Mouse (Mus musculus) intestine, postnatal 0 days (tissue): ENCODE measurements around the gene Mylk2. TPM values are rescaled to one million over a fixed set of nuclear protein-coding genes. Genes with fewer than 3 reads are reported as not detected.
A peak's percentile ranks its signal among the peaks of the same experiment; 100 is the strongest.

Experiments
- ATAC-seq: fragments of 200-750 bp; cut with Nextera tagmentation; 2 replicates; pipeline ENCODE4 v1.8.0; 2017; ENCODE audit warnings: mild to moderate bottlenecking, moderate TSS enrichment, moderate library complexity
- H3K27ac ChIP-seq: fragments of 300-500 bp; sonication (generic); 2 replicates; pipeline ENCODE4 v1.5.1; 2014; ENCODE audit warnings: mild to moderate bottlenecking, low read depth, low read length, moderate library complexity
- H3K27me3 ChIP-seq: fragments of 300-500 bp; sonication (generic); replicated peaks from 2 replicates; pipeline ENCODE4 v1.6.1; 2014; ENCODE audit warnings: low read length, mixed read lengths; ENCODE audit not compliant: control insufficient read depth, insufficient read depth
- H3K36me3 ChIP-seq: fragments of 300-500 bp; sonication (generic); 2 replicates; pipeline ENCODE4 v1.6.1; 2014; ENCODE audit warnings: mild to moderate bottlenecking, moderate library complexity; ENCODE audit not compliant: control insufficient read depth, insufficient read depth
- H3K4me1 ChIP-seq: fragments of 300-500 bp; sonication (generic); replicated peaks from 2 replicates; pipeline ENCODE4 v1.6.1; 2014; ENCODE audit warnings: antibody characterized with exemption, low read length, mixed read lengths; ENCODE audit not compliant: control insufficient read depth, insufficient read depth
- H3K4me2 ChIP-seq: fragments of 300-500 bp; sonication (generic); replicated peaks from 2 replicates; pipeline ENCODE4 v1.6.1; 2014; ENCODE audit warnings: low read depth, mild to moderate bottlenecking, moderate library complexity
- H3K4me3 ChIP-seq: fragments of 300-500 bp; sonication (generic); 2 replicates; pipeline ENCODE4 v1.5.1; 2014; ENCODE audit warnings: low read depth, low read length
- H3K9ac ChIP-seq: fragments of 300-500 bp; sonication (generic); 2 replicates; pipeline ENCODE4 v1.6.1; 2014; ENCODE audit warnings: mild to moderate bottlenecking, low read depth, low read length
- H3K9me3 ChIP-seq: fragments of 300-500 bp; sonication (generic); 2 replicates; pipeline ENCODE4 v1.6.1; 2016; ENCODE audit warnings: mixed run types; ENCODE audit not compliant: control insufficient read depth
- CTCF ChIP-seq: sonication (generic); IDR thresholded peaks from 2 replicates; pipeline ENCODE4 v1.5.1; 2016; ENCODE audit warnings: low read depth, mild to moderate bottlenecking, control low read depth, antibody characterized with exemption, moderate library complexity
- WGBS: fragments of 180-500 bp; shearing (Covaris S2); extraction: QIAGEN DNeasy Blood & Tissue Kit; methylation state at CpG from one replicate; pipeline ENCODE4 v1.1.7; 2014; 5-methylcytosine and 5-hydroxymethylcytosine counted together
- polyA plus RNA-seq: library from polyadenylated mRNA; unstranded; fragments of >200 nt; fragmentation: Nextera tagmentation; extraction: Ambion mirVana; gene quantifications from 2 replicates; pipeline ENCODE4 v1.2.1, GENCODE M21; 2015

Gene Mylk2
- polyA plus RNA-seq, 1 experiment from 2014 or later, result not detected

DNA sequence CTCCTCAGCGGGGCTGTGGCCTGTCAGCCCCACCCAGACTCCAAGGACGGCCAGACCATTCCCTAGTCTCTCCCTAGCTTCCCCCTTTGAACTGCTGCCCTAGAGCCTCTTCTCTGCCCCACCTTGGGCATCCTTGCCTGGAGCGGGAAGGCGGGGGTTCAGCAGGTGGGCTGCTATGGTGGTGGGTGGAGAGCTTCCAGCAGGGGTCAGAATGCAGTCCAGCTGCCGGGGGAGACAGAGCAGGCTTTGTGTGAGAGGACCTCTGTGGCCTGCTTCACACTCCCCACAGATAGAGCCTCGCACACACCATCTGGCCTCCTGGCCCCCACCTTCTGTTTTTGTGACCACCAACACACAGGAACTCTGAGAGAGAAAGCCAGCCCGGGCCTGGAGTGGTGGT lies 11.2 kb downstream of the Mylk2 start:
- H3K27me3 ChIP-seq, result no peaks in the 10 kb centered on the region
- no peaks in the 10 kb centered on the region for H3K4me1 ChIP-seq
- no peak for ATAC-seq
- no peak overlapping the region for H3K4me2 ChIP-seq
- no peaks in the 10 kb centered on the region for H3K9me3 ChIP-seq
- no peak overlapping the region for H3K9ac ChIP-seq
- H3K36me3 ChIP-seq, result no peaks in the 10 kb centered on the region
- 35% methylated on average over 7 of the region's 7 CpGs for WGBS
- TF ChIP-seq CTCF, result no peak
- H3K4me3 ChIP-seq, result no peak overlapping the region
- no peak overlapping the region for H3K27ac ChIP-seq

DNA sequence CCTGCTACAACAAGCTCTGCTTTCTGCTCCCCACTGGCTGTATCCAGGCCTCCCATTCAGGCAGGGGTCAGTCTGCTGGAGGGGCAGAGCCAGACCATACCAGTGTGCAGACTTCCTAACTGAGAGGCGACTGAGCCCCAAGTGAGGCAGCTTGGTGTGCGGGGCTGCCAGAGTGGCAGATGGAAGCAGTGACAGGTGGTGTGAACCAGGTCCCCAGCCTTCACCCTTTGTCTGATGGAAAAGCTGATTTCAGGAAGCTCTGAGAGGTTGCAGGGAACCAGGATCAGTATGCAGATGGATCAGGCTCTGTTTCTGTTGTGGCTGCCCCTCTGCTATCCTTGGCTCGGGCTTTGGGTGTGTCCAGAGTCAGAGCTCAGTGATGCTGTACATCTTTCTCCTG lies 12.5 kb downstream of the Mylk2 start:
- no peak for TF ChIP-seq CTCF
- H3K4me2 ChIP-seq, result no peak overlapping the region
- WGBS, result 82% methylated on average over 3 of the region's 3 CpGs
- H3K27ac ChIP-seq, result no peak overlapping the region
- H3K9me3 ChIP-seq, result no peaks in the 10 kb centered on the region
- no peak overlapping the region for H3K9ac ChIP-seq
- H3K4me3 ChIP-seq, result no peak overlapping the region
- no peak for ATAC-seq
- H3K36me3 ChIP-seq, result no peaks in the 10 kb centered on the region
- H3K4me1 ChIP-seq, result no peaks in the 10 kb centered on the region
- no peaks in the 10 kb centered on the region for H3K27me3 ChIP-seq

DNA sequence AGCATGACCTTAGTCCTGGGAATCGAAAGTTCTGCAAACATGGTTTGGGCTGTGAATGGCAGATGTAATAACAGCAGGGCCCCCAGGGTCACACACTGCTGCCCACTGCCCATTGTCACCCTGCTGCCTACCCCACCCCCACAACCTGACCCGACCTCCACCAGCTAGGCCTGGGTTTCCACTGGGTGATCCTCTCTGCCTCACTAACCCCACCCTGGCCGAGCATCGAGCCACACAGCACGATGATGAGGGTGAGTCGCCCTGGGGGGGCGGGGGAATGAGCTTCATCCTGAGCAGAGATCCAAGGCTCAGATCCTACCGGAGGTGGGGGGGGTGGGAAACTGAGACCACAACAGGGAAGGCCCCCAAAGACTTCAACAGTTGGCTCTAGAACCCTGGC lies 13.0 kb downstream of the Mylk2 start:
- H3K4me3 ChIP-seq, result no peak overlapping the region
- no peaks in the 10 kb centered on the region for H3K9me3 ChIP-seq
- H3K4me2 ChIP-seq, result no peak overlapping the region
- WGBS, result 64% methylated on average over 8 of the region's 8 CpGs
- H3K4me1 ChIP-seq, result no peaks in the 10 kb centered on the region
- H3K27ac ChIP-seq, result no peak overlapping the region
- no peaks in the 10 kb centered on the region for H3K36me3 ChIP-seq
- H3K27me3 ChIP-seq, result no peaks in the 10 kb centered on the region
- no peak for TF ChIP-seq CTCF
- no peak for ATAC-seq
- H3K9ac ChIP-seq, result no peak overlapping the region

DNA sequence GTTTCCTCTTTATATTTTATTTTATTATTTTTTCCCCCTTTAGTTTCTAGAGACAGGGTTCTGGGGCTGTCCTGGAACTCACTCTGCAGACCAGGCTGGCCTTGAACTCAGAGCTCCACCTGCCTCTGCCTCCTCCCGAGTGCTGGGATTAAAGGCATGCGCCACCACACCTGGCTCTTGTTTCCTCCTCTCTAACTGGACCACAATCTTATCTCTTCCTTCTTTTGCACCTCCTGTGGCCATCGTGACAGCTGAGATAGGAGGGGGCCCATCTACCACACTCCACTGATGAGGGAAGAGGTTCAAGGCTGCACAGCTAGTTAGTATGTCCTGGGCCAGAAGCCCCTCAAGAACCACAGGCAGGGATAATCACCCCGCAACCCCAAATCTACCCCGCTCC lies 13.4 kb downstream of the Mylk2 start:
- 64% methylated on average over 5 of the region's 5 CpGs for WGBS
- Histone ChIP-seq H3K4me3 (no peak overlapping the region), H3K36me3 (no peaks in the 10 kb centered on the region), H3K9me3 (no peaks in the 10 kb centered on the region), H3K27me3 (no peaks in the 10 kb centered on the region), H3K27ac (no peak overlapping the region), H3K9ac (no peak overlapping the region), H3K4me2 (no peak overlapping the region), H3K4me1 (no peaks in the 10 kb centered on the region)
- TF ChIP-seq CTCF, result no peak
- ATAC-seq, result no peak

DNA sequence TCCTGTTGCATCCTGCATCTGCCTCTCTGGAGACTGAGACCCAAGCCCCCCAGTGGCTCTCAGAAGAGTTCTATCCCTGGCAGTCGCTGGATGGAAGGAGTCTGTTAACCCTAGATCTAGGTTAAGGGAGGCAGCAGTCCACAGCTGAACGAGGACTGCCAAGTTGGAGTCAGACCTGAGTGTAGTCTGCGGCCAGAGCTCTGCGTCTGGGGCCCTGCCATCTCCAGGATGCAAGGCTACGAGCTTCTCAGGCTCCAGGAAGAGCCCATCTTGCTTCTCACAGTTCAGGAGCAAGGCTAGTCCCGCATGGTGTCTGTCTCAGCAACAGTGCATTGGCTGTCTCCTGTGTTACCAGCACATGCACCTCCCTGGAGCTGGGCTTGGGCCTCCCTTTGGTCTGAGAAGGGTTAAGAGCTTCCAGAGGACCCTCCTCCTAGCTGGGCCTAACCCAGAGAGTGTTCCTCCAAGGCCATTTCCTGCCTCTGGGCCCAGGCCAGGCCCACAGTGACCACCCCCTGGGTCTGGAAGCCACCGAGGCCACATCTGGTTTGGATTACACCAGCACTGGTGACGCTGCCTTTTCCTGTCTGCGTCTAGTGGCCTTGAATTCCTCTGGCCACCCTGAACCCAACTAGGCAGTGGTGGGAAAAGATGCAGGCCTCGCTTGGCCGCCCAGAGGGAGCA lies 14.2 kb downstream of the Mylk2 start:
- Histone ChIP-seq H3K4me1 (no peaks in the 10 kb centered on the region), H3K9ac (0 out of 2 replicates have a peak overlapping the region, but pooled peaks have one; percentile 8), H3K27me3 (no peaks in the 10 kb centered on the region), H3K36me3 (no peaks in the 10 kb centered on the region), H3K4me2 (no peak overlapping the region), H3K27ac (no peak overlapping the region), H3K9me3 (no peaks in the 10 kb centered on the region), H3K4me3 (no peak overlapping the region)
- 60% methylated on average over 11 of the region's 11 CpGs for WGBS
- ATAC-seq, result no peak
- TF ChIP-seq CTCF, result no peak

DNA sequence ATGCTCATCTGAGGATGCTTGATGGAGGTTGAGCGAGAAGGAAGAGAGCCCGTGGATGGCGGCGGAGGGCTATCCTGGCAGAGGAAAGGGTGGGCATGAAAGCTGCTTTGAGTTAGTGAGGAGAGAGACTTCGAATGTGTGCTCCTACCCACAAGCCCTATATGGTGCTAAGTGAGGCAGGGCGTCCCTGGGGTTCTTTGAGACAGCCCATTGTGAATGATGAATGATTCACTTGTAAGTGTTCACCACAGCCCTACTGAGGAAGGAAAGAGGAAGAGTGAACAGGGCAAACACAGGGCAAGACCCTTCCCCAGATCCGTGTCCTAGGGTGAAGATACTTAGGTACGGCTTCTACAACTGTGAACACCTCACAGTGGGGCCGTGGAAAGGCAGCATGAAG lies 15.7 kb downstream of the Mylk2 start:
- no peaks in the 10 kb centered on the region for H3K36me3 ChIP-seq
- 77% methylated on average over 9 of the region's 9 CpGs for WGBS
- no peak overlapping the region for H3K4me3 ChIP-seq
- no peaks in the 10 kb centered on the region for H3K4me1 ChIP-seq
- H3K27me3 ChIP-seq, result no peaks in the 10 kb centered on the region
- TF ChIP-seq CTCF, result no peak
- H3K9me3 ChIP-seq, result no peaks in the 10 kb centered on the region
- H3K9ac ChIP-seq, result no peak overlapping the region
- no peak for ATAC-seq
- H3K27ac ChIP-seq, result no peak overlapping the region
- no peak overlapping the region for H3K4me2 ChIP-seq

DNA sequence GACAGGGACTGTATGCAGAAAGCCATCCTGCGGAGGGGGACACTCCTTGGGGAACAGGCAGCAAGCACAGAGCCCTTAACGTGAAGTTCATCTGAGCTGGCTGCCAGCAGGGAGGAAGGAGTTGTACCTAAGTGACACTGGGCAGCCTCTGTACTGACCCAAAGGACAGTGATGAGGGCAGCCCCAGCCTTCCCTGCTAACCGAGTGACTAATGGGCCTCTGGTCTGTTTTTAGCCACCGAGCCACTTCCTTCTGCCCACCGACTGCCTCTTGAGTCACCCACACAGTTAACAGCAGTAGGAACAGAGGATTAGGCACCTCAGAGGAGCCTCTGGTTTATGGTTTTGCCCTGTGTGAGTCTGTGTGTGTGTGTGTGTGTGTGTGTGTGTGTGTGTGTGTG lies 16.2 kb downstream of the Mylk2 start:
- H3K36me3 ChIP-seq, result no peaks in the 10 kb centered on the region
- no peak overlapping the region for H3K4me3 ChIP-seq
- no peak overlapping the region for H3K27ac ChIP-seq
- no peak overlapping the region for H3K9ac ChIP-seq
- no peak for ATAC-seq
- WGBS, result 55% methylated on average over 5 of the region's 5 CpGs
- no peak overlapping the region for H3K4me2 ChIP-seq
- H3K27me3 ChIP-seq, result no peaks in the 10 kb centered on the region
- H3K9me3 ChIP-seq, result no peaks in the 10 kb centered on the region
- no peaks in the 10 kb centered on the region for H3K4me1 ChIP-seq
- TF ChIP-seq CTCF, result no peak
